Mouse (Mus musculus): ENCODE results near the gene Efcab12.

DNA sequence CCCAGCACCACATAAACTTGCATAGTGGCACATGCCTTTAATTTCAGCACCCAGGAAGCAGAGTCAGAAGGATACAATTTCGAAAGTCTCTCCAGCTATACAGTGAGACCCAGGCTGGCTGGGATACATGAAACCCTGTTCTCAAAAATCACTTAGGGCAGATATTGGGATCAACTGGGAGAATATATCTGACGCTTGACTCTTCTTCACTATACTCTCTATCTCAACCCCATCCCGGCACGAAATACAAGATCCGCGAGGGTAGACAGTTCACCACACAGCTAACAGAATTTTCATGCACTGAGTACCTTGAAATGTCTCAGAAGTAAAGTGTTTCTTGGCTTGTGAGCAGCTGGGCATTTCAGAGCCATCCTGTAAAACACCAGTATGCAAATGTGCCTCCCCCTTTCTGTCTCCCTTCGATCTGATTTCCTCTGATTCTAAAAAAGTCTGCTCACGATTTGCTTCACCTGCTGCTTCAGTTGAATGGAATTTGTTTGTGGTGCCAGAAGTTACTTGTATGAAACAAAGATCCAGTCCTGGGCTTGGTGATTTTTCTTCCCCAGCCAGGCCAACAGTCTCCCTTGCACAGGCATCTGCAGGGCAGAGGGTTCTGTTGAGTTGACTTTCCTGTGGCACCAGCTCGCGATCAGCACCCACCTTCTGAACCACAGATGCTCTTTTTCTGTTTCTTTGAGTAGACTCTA lies 10.5 kb upstream of the Efcab12 start:
- no peak for TF ChIP-seq CTCF (conservative IDR thresholded peaks at IDR 0.05; ENCODE audit: low read length)
- no peak for TF ChIP-seq POU5F1 (IDR thresholded peaks at IDR 0.05; ENCODE audit: borderline replicate concordance, low read length)
- no peak for TF ChIP-seq NANOG (IDR thresholded peaks at IDR 0.05; ENCODE audit: borderline replicate concordance, low read length)

Data from E14TG2a.4 (cell line).